Mouse (Mus musculus) bone marrow macrophage, adult 2 months (primary cell): ENCODE measurements around the gene Tfpi. TPM values are rescaled to one million over a fixed set of nuclear protein-coding genes. Genes with fewer than 3 reads are reported as not detected.
A peak's percentile ranks its signal among the peaks of the same experiment; 100 is the strongest.

Experiments used
- H3K27ac ChIP-seq: 2 replicates; pipeline ENCODE4 v1.5.1; 2012; ENCODE audit warnings: low read depth, low read length; ENCODE audit not compliant: insufficient read depth
- H3K4me1 ChIP-seq: 2 replicates; pipeline ENCODE4 v1.6.1; 2012; ENCODE audit warnings: low read length; ENCODE audit not compliant: control insufficient read depth, insufficient read depth
- H3K4me3 ChIP-seq: 2 replicates; pipeline ENCODE4 v1.5.1; 2012; ENCODE audit warnings: mild to moderate bottlenecking, low read length, moderate library complexity; ENCODE audit not compliant: insufficient read depth
- CTCF ChIP-seq: IDR thresholded peaks from 2 replicates; pipeline ENCODE4 v1.5.1; 2012; ENCODE audit warnings: low read depth, mild to moderate bottlenecking, low read length, moderate library complexity
- POLR2A ChIP-seq: IDR thresholded peaks from 2 replicates; pipeline ENCODE4 v1.6.1; 2012; ENCODE audit warnings: mild to moderate bottlenecking, low read depth, low read length, borderline replicate concordance
- polyA plus RNA-seq: library from polyadenylated mRNA; stranded (reverse); fragments of >200 nt; gene quantifications from 2 replicates; pipeline ENCODE4 v1.2.4, GENCODE M21; 2012; ENCODE audit not compliant: missing spikeins, insufficient read depth, insufficient read length

Tfpi gene
- polyA plus RNA-seq = 21.5 and 25.5 TPM in 2 replicates

DNA sequence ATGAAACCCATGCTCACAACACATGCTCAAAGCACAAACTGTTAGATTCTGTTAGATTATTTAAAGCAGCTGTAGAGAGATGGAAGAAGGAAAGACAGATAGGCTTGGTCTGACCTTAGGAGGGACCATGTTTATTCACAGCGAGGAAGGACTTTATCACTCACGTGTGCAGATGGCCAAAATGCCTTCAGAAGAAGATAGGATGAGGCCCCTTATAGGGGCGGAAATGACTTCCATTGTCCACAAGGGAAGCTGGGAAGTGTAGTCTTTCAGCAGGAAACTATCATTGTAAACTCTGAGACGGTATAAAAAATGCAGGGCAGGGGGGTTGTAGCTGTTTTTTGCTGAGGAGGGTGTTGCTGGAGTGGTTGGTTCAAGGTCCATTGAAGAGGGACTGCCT, at the start of gene Tfpi:
Gene Tfpi, minus strand, starts transcription at position 199 of the 400 bp plus-strand sequence.
- no peak within 1 kb of the TSS for H3K27ac ChIP-seq
- no peak for TF ChIP-seq POLR2A
- no peak for TF ChIP-seq CTCF
- H3K4me1 ChIP-seq = no peaks in the 10 kb centered on the region
- H3K4me3 ChIP-seq = no peak within 1 kb of the TSS

DNA sequence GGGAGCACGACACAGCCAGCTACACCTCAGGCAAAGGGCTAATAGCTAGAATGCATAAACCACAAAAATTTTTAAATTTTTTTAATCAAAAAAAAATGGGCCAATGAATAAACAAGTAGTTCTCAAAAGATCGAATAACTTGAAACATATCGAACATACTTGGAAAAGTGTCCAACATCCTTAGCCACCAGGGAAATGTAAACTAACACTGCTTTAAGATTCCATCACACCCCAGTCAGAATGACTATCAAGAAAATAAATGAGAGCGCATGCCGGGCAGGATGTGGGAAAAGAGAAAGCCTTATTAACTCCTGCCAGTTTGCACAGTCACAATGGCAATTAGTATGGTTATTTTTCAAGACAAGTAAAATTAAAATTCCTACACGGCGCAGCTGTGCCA, 49.6 kb upstream of the Tfpi start:
- Histone ChIP-seq H3K27ac (no peak overlapping the region), H3K4me3 (no peak overlapping the region), H3K4me1 (peaks cover 58% of the 10 kb centered on the region)
- TF ChIP-seq POLR2A (no peak), CTCF (no peak)

DNA sequence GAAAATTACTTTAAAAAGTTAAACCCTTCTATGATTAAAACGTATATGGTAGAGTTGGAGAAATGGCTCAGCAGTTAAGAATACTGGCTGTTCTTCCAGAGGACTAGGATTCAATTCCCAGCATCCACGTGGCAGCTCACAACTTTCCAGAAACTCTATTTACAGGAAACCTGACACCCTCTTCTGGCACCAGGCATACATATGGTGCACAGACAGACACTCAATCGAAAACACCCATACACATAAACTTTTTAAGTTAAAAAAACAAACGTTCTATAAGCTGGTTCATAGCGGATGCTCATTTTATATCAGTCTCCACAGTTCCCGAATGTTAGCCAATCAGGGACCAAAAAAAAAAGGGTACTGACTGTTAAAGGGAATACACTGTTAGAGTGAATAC, 49.2 kb upstream of the Tfpi start:
- peaks cover 58% of the 10 kb centered on the region for H3K4me1 ChIP-seq
- TF ChIP-seq POLR2A = no peak
- no peak for TF ChIP-seq CTCF
- H3K27ac ChIP-seq = no peak overlapping the region
- H3K4me3 ChIP-seq = no peak overlapping the region

DNA sequence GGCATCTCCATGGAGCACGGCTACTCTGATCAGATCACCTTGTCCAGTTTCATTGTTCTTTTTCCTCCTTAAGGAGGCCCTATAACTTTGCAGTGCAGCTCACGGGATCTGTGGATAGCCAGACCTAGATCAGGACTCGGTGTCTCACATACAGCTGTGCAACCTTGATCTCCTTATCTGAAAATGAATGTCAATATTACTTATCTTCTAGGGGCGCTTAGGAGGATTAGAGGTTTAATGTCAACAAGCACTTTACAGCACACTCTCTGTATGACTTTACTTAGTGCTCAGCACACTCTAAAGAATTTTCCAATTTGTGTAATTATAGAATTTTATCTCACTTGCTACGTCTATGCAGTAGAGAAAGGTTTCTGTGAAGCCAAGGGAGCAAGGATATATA, 48.5 kb upstream of the Tfpi start:
- TF ChIP-seq POLR2A (no peak), CTCF (no peak)
- H3K4me1 ChIP-seq = peaks cover 53% of the 10 kb centered on the region
- no peak overlapping the region for H3K4me3 ChIP-seq
- peak overlapping the region; percentile 92 for H3K27ac ChIP-seq

DNA sequence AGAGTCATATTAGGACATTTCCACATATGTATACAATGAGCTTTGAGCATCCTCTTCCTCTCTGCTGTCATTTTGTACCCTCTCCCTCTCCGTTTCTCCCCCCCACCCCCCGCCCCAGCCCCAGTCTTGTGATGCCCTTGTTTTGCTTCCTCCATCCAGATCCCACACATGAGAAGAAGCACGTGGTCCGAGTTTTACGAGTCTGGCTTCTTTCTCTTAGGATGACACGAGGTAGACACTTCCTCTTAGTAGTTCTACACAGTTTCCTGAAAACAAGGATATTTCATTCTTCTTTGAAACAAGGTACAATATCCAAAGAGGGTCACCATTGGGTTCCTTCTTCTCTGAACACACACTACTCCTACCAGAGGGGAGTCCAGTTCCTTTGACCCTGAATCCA, 47.4 kb upstream of the Tfpi start:
- no peak for TF ChIP-seq POLR2A
- no peak for TF ChIP-seq CTCF
- peaks cover 43% of the 10 kb centered on the region for H3K4me1 ChIP-seq
- H3K27ac ChIP-seq = peak overlapping the region; percentile 92
- H3K4me3 ChIP-seq = no peak overlapping the region

DNA sequence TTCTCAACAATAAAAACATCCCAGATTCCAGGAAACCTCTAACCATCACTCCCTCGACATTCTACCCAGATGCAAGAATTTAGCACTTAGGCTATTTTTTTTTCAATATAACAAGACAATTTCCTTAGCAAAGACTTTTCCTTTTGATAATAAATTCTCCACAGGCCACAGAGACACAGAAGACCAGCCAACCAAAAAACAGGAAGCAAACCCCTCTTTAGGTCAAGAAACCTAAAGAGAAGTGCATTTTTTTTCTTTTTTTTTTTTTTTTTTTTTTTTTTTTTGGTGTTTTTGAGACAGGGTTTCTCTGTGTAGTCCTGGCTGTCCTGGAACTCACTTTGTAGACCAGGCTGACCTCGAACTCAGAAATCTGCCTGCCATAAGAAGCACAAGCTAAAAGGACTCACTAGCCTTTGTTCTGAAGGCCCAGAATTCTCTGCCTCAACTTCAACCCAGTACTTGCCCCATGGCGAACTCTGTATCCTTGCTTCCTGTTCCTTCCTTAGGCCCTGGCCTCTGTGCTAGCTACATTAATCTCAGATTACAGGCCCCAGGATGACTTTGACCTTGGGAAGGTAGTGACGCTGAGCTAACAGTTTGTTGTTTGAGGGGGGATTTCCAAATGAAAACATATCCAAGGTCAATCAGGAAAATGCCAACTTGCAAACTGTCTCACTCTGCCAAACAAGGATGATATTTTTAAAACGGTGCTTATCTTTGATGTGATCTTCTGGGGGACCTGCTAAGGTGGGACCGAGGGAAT, 46.7 kb upstream of the Tfpi start:
- no peak overlapping the region for H3K4me3 ChIP-seq
- TF ChIP-seq CTCF = no peak
- peak overlapping the region; percentile 83 for H3K27ac ChIP-seq
- H3K4me1 ChIP-seq = peaks cover 37% of the 10 kb centered on the region

DNA sequence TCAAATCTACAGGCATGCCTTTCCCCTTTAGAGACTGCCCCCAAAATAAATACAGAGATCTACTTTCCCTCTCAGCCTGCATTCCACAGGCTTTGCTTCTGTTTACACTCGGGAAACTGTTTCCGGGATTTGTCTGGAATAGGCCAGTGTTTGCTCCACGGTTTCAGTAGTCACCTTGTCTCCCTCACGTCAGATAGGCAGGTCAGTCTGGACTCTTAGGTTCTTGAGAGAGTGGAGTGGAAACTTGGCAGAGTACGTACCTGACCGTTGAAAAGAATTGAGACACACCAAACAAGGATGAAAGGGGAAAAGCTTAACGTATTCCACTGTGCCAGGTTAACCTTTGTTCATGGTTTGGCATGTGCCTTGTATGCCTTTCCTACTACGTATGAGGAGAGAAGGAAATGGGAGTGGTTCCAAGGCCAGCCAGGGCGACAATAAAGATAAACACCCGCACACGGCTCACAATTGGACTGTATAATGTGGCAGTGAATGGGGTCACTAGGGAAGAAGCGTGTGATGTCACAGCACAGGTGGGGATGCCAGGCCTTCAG, 43.0 kb upstream of the Tfpi start:
- peaks cover 30% of the 10 kb centered on the region for H3K4me1 ChIP-seq
- H3K4me3 ChIP-seq = no peak overlapping the region
- no peak overlapping the region for H3K27ac ChIP-seq
- TF ChIP-seq CTCF (no peak), POLR2A (no peak)

DNA sequence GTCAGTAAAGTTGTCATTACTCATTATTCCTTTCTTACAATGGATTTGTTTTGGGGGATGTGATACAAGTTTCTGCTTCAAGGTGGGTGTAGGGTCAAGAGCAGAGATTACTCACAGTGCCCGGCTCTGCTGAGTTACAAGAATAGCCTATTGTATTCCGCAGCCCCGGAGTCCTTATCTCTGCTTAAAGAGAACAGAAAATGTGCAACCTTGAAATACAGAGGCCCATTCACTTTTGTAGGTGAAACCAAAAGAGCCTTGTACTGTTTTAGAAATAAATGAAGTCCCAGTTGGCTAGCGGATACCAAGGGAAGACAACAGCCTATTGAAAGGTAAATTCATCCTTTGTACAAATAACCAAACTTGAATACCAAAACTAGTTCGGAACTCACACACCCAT, 42.2 kb upstream of the Tfpi start:
- TF ChIP-seq CTCF = no peak
- no peak for TF ChIP-seq POLR2A
- H3K27ac ChIP-seq = no peak overlapping the region
- H3K4me3 ChIP-seq = no peak overlapping the region
- H3K4me1 ChIP-seq = peaks cover 25% of the 10 kb centered on the region

DNA sequence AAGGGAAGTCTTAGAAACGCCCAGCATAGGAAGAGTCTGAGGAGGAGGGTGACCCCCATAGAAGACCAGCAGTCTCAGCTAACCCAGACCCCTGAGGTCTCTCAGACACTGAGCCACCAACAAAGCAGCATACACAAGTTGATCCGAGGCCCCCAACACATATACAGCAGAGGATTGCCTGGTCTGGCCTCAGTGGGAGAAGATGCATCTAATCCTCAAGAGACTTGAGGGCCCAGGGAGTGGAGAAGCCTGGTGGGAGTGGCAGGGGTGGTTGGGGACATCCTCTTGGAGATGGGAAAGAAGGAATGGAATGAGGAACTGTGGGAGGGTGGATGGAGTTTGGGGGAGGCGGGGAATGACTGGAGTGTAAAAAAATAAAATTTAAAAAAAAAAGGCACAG, 36.7 kb upstream of the Tfpi start:
- no peak overlapping the region for H3K27ac ChIP-seq
- TF ChIP-seq CTCF = no peak
- no peak for TF ChIP-seq POLR2A
- H3K4me3 ChIP-seq = no peak overlapping the region

DNA sequence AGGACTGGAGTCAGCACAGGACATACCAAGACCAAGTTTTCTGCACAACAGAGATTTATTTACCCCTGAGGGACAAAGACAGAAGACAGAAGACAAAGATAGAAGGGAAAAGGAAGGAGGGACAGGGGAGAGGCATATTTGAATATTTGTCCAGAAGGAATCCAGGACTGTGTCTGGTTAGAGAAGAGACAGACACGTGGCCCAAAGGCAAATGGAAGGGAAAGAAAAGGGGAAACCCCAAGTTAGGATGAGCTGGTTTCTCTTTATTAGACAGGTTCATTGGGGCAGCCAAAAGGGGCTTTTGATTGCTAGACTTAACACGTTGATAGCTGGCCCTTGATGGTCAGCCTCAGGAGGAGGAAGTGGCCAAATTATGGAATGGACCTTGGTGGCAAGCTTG, 34.9 kb upstream of the Tfpi start:
- no peak for TF ChIP-seq POLR2A
- TF ChIP-seq CTCF = no peak
- H3K4me3 ChIP-seq = no peak overlapping the region

More for the DNA sequence above, 36.7 kb upstream of the Tfpi start:
- peaks cover 20% of the 10 kb centered on the region for H3K4me1 ChIP-seq

More for the DNA sequence above, 34.9 kb upstream of the Tfpi start:
- H3K27ac ChIP-seq = peak overlapping the region; percentile 30
- H3K4me1 ChIP-seq = peaks cover 20% of the 10 kb centered on the region
